Comparison of ENCODE assay signal across 20 mouse cellular contexts in genomic region chr12:112430104-112430846, GRCm38 (mm10). TPM values are rescaled to one million over a fixed set of nuclear protein-coding genes. Genes with fewer than 3 reads are reported as not detected.
A peak's percentile ranks its signal among the peaks of the same experiment; 100 is the strongest.
DNase-seq lines count a peak whose midpoint lies in the region; ATAC-seq and TF ChIP-seq lines count a peak whose summit lies in the region.
"Had no signal": no experiment of that assay in that cellular context is flagged by ENCODE, and none has a peak within 500 bp of the region (broad histone marks: within the 10 kb centered on the region; RNA-seq: fewer than 3 reads in every experiment).

No protein-coding gene starts in this region.

- peaks cover 87% of the 10 kb centered on the region for H3K4me1 ChIP-seq in hindbrain, embryonic 10.5 days (replicated peaks)
- peaks cover 6% of the 10 kb centered on the region; the same call in 1 of the 2 replicates for H3K4me1 ChIP-seq in hindbrain, embryonic 11.5 days (replicated peaks; ENCODE audit: control insufficient read depth, insufficient read depth, low read length)
- H3K4me1 ChIP-seq in neural tube, embryonic 15.5 days = peaks cover 55% of the 10 kb centered on the region
- peaks cover 32% of the 10 kb centered on the region for H3K4me1 ChIP-seq in neural tube, embryonic 12.5 days
- H3K4me1 ChIP-seq: liver, embryonic 13.5 days; lung, embryonic 15.5 days had no signal

- 48% methylated on average over 22 of the region's 22 CpGs for WGBS in hindbrain, embryonic 10.5 days
- WGBS in hindbrain, embryonic 11.5 days = 49% methylated on average over 22 of the region's 22 CpGs
- WGBS in neural tube, embryonic 15.5 days = 22% methylated on average over 22 of the region's 22 CpGs
- whole genome bisulfite sequencing in neural tube, embryonic 12.5 days = 20% methylated on average over 22 of the region's 22 CpGs

- H3K27ac ChIP-seq in hindbrain, embryonic 10.5 days = peak overlapping the region; percentile 70
- H3K27ac ChIP-seq in hindbrain, embryonic 11.5 days (ENCODE audit: low read depth, low read length) = no peak overlapping the region
- no peak overlapping the region for H3K27ac ChIP-seq in neural tube, embryonic 15.5 days (replicated peaks)
- no peak overlapping the region for H3K27ac ChIP-seq in neural tube, embryonic 12.5 days
- H3K27ac ChIP-seq in gastrocnemius, adult 2 months = no peak overlapping the region
- H3K27ac ChIP-seq: heart, adult 2 months; hindbrain, postnatal 0 days; kidney, postnatal 0 days; liver, embryonic 13.5 days; lung, embryonic 15.5 days had no signal

- no peak overlapping the region for H3K9ac ChIP-seq in hindbrain, embryonic 11.5 days (ENCODE audit: low read depth, low read length)
- H3K9ac ChIP-seq in neural tube, embryonic 15.5 days (replicated peaks) = no peak overlapping the region
- H3K9ac ChIP-seq in neural tube, embryonic 12.5 days = no peak overlapping the region
- H3K9ac ChIP-seq: liver, embryonic 13.5 days; lung, embryonic 15.5 days had no signal

- no peaks in the 10 kb centered on the region for H3K9me3 ChIP-seq in hindbrain, embryonic 10.5 days
- no peaks in the 10 kb centered on the region for H3K9me3 ChIP-seq in hindbrain, embryonic 11.5 days (ENCODE audit: control insufficient read depth, low read length)
- H3K9me3 ChIP-seq in neural tube, embryonic 15.5 days (replicated peaks) = no peaks in the 10 kb centered on the region
- H3K9me3 ChIP-seq in neural tube, embryonic 12.5 days = no peaks in the 10 kb centered on the region
- H3K9me3 ChIP-seq: liver, embryonic 13.5 days; lung, embryonic 15.5 days; megakaryocyte, embryonic 14.5 days had no signal

- no peak overlapping the region for H3K4me2 ChIP-seq in hindbrain, embryonic 11.5 days (replicated peaks; ENCODE audit: low read depth, low read length)
- no peak overlapping the region for H3K4me2 ChIP-seq in neural tube, embryonic 15.5 days
- peak overlapping the region; percentile 14; the same call in 1 of the 2 replicates for H3K4me2 ChIP-seq in neural tube, embryonic 12.5 days (replicated peaks)
- H3K4me2 ChIP-seq: liver, embryonic 13.5 days; lung, embryonic 15.5 days had no signal

- H3K36me3 ChIP-seq in hindbrain, embryonic 10.5 days = no peaks in the 10 kb centered on the region
- no peaks in the 10 kb centered on the region for H3K36me3 ChIP-seq in hindbrain, embryonic 11.5 days (ENCODE audit: control insufficient read depth, insufficient read depth, low read length)
- no peaks in the 10 kb centered on the region for H3K36me3 ChIP-seq in neural tube, embryonic 15.5 days
- no peaks in the 10 kb centered on the region for H3K36me3 ChIP-seq in neural tube, embryonic 12.5 days
- H3K36me3 ChIP-seq: liver, embryonic 13.5 days; lung, embryonic 15.5 days had no signal

- H3K4me3 ChIP-seq in hindbrain, embryonic 10.5 days = no peak overlapping the region
- H3K4me3 ChIP-seq in hindbrain, embryonic 11.5 days (ENCODE audit: low read depth, low read length) = no peak overlapping the region
- no peak overlapping the region for H3K4me3 ChIP-seq in neural tube, embryonic 15.5 days (replicated peaks)
- no peak overlapping the region for H3K4me3 ChIP-seq in neural tube, embryonic 12.5 days
- no peak overlapping the region for H3K4me3 ChIP-seq in gastrocnemius, adult 2 months
- H3K4me3 ChIP-seq: heart, adult 2 months; liver, embryonic 13.5 days; lung, embryonic 15.5 days; megakaryocyte, embryonic 14.5 days had no signal

- TF ChIP-seq CTCF in gastrocnemius, adult 2 months (IDR thresholded peaks at IDR 0.05) = no peak

- DNase-seq in hindbrain, embryonic 10.5 days (ENCODE audit: low spot score) = peak; percentile 63
- DNase-seq in hindbrain, embryonic 11.5 days (ENCODE audit: low spot score) = no peak
- DNase-seq in neural tube, embryonic 10.5 days (ENCODE audit: extremely low spot score, low spot score) = peak; percentile 34
- DNase-seq in forelimb bud, embryonic 11.5 days (ENCODE audit: low read depth, low spot score) = peak; percentile 62
- DNase-seq in gastrocnemius, adult 2 months = no peak
- no peak for DNase-seq in adrenal gland, postnatal 14 days
- DNase-seq: gastrocnemius, postnatal 25 days; heart, adult 2 months; heart, postnatal 4 days; kidney, adult 11 months; liver, embryonic 13.5 days; thymus, postnatal 4 days had no signal

- no peak for ATAC-seq in hindbrain, embryonic 11.5 days (ENCODE audit: low FRiP score)
- ATAC-seq in neural tube, embryonic 15.5 days (ENCODE audit: low FRiP score) = no peak
- ATAC-seq in neural tube, embryonic 12.5 days (ENCODE audit: low FRiP score, low read depth) = no peak
- ATAC-seq: hindbrain, postnatal 0 days had no signal

- intact Hi-C loops in gastrocnemius, adult 2 months (cut with DNase I) = no loop called here

- H3K27me3 ChIP-seq in hindbrain, embryonic 10.5 days (ENCODE audit: insufficient read depth, poor library complexity, severe bottlenecking) = peaks cover 61% of the 10 kb centered on the region
- H3K27me3 ChIP-seq in hindbrain, embryonic 11.5 days (ENCODE audit: control insufficient read depth, insufficient read depth, low read length) = no peaks in the 10 kb centered on the region
- H3K27me3 ChIP-seq in neural tube, embryonic 15.5 days (replicated peaks) = peaks cover 5% of the 10 kb centered on the region; the same call in 1 of the 2 replicates
- H3K27me3 ChIP-seq in neural tube, embryonic 12.5 days (replicated peaks) = peaks cover 5% of the 10 kb centered on the region; the same call in 1 of the 2 replicates
- H3K27me3 ChIP-seq: liver, embryonic 13.5 days had no signal

RNA-seq across cellular contexts. Expression of gene A530016L24Rik, which starts 59.0 kb away (rescaled TPM):
- not detected in 2 replicates for polyA plus RNA-seq in hindbrain, embryonic 10.5 days (2016; fragmentation: Nextera tagmentation; extraction: Ambion mirVana)
- polyA plus RNA-seq in hindbrain, embryonic 11.5 days (2014; fragmentation: Nextera tagmentation; extraction: Ambion mirVana) = not detected in 2 replicates
- polyA plus RNA-seq in neural tube, embryonic 15.5 days (2015; fragmentation: Nextera tagmentation; extraction: Ambion mirVana) = 0.06 and 0.20 TPM in 2 replicates
- polyA plus RNA-seq in neural tube, embryonic 12.5 days (2016; fragmentation: Nextera tagmentation; extraction: Ambion mirVana) = 0.10 and 0.13 TPM in 2 replicates
- total RNA-seq in gastrocnemius, adult 2 months (2021) = 1 to 10 TPM in 1 of 2 experiments, under 1 TPM in 1; 0.48 to 1.9 TPM
- 11.8 and 17.0 TPM in 2 replicates for total RNA-seq in adrenal gland, postnatal 14 days (2021)
- total RNA-seq: hindbrain, postnatal 0 days; monocyte, adult 5-6 weeks had no signal
- polyA plus RNA-seq: embryonic facial prominence, embryonic 11.5 days had no signal

Comparison
In these comparisons a context has a peak if more than half of its experiments do, and no peak if none do; other contexts are left out.
1. DNase-seq: peak in hindbrain, embryonic 10.5 days (single experiment), neural tube, embryonic 10.5 days (single experiment) and forelimb bud, embryonic 11.5 days (single experiment); none in hindbrain, embryonic 11.5 days (single experiment), gastrocnemius, adult 2 months (single experiment) and adrenal gland, postnatal 14 days (single experiment).